Mouse (Mus musculus) limb, embryonic 15.5 days (tissue): ENCODE data around the gene Pm20d1. TPM values are rescaled to one million over a fixed set of nuclear protein-coding genes. Genes with fewer than 3 reads are reported as not detected.
A peak's percentile ranks its signal among the peaks of the same experiment; 100 is the strongest.

Experiments
- ATAC-seq: fragments of 200-750 bp; cut with Nextera tagmentation; 2 replicates; pipeline ENCODE4 v1.8.0; 2017; ENCODE audit warnings: low read depth, moderate TSS enrichment; ENCODE audit not compliant: insufficient number of reproducible peaks, low FRiP score, low TSS enrichment
- H3K27ac ChIP-seq: fragments of 300-500 bp; sonication (generic); 2 replicates; pipeline ENCODE4 v1.5.1; 2015; ENCODE audit warnings: moderate library complexity, mild to moderate bottlenecking, inconsistent platforms
- H3K27me3 ChIP-seq: fragments of 300-500 bp; sonication (generic); 2 replicates; pipeline ENCODE4 v1.6.1; 2015; ENCODE audit warnings: inconsistent platforms
- H3K36me3 ChIP-seq: fragments of 300-500 bp; sonication (generic); 2 replicates; pipeline ENCODE4 v1.6.1; 2015; ENCODE audit warnings: inconsistent platforms
- H3K4me1 ChIP-seq: fragments of 300-500 bp; sonication (generic); 2 replicates; pipeline ENCODE4 v1.6.1; 2015; ENCODE audit warnings: inconsistent platforms
- H3K4me2 ChIP-seq: fragments of 300-500 bp; sonication (generic); 2 replicates; pipeline ENCODE4 v1.6.1; 2015; ENCODE audit warnings: mild to moderate bottlenecking, inconsistent platforms
- H3K4me3 ChIP-seq: fragments of 300-500 bp; sonication (generic); 2 replicates; pipeline ENCODE4 v1.5.1; 2015; ENCODE audit warnings: mild to moderate bottlenecking, inconsistent platforms
- H3K9ac ChIP-seq: fragments of 300-500 bp; sonication (generic); 2 replicates; pipeline ENCODE4 v1.6.1; 2015; ENCODE audit warnings: inconsistent platforms
- H3K9me3 ChIP-seq: fragments of 300-500 bp; sonication (generic); 2 replicates; pipeline ENCODE4 v1.6.1; 2016; ENCODE audit warnings: inconsistent platforms
- WGBS: fragments of 180-500 bp; shearing (Covaris S2); methylation state at CpG from one replicate; pipeline ENCODE4 v1.1.7; 2015; 5-methylcytosine and 5-hydroxymethylcytosine counted together
- polyA plus RNA-seq: library from polyadenylated mRNA; unstranded; fragments of >200 nt; fragmentation: Nextera tagmentation; extraction: Ambion mirVana; gene quantifications from 2 replicates; pipeline ENCODE4 v1.2.1, GENCODE M21; 2015

Pm20d1 gene
- polyA plus RNA-seq, 1 experiment from 2014 or later: 0.29 TPM

DNA sequence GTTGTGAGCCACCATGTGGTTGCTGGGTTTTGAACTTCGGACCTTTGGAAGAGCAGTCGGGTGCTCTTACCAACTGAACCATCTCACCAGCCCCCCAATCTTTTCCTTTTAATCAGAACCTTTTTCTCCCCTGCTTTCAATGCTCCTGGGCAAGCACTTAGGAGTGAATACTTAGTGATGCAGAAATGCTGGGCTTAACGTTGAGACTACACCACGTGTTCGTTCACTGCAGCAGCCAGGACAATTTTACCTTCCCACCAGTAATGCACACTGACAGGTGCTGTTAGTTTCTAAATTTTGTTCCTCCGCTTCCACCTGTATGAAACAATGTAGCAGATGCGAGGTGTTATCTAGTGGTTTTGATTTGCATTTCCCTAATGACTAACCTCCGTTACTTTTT lies 25.1 kb downstream of the Pm20d1 start:
- Histone ChIP-seq H3K36me3 (no peaks in the 10 kb centered on the region), H3K9ac (no peak overlapping the region), H3K9me3 (no peaks in the 10 kb centered on the region), H3K27ac (no peak overlapping the region), H3K27me3 (no peaks in the 10 kb centered on the region), H3K4me1 (peaks cover 6% of the 10 kb centered on the region), H3K4me2 (no peak overlapping the region), H3K4me3 (no peak overlapping the region)
- WGBS: 75% methylated on average over 8 of the region's 8 CpGs
- ATAC-seq: no peak

GRCm38 (mm10) chr1:131822856-131823492 lies 25.8 kb downstream of the Pm20d1 start:
- no peak for ATAC-seq
- Histone ChIP-seq H3K9me3 (no peaks in the 10 kb centered on the region), H3K4me2 (no peak overlapping the region), H3K36me3 (no peaks in the 10 kb centered on the region), H3K4me3 (no peak overlapping the region), H3K4me1 (peaks cover 8% of the 10 kb centered on the region), H3K27ac (no peak overlapping the region), H3K27me3 (no peaks in the 10 kb centered on the region), H3K9ac (no peak overlapping the region)
- WGBS: 85% methylated on average over 1 of the region's 1 CpGs

DNA sequence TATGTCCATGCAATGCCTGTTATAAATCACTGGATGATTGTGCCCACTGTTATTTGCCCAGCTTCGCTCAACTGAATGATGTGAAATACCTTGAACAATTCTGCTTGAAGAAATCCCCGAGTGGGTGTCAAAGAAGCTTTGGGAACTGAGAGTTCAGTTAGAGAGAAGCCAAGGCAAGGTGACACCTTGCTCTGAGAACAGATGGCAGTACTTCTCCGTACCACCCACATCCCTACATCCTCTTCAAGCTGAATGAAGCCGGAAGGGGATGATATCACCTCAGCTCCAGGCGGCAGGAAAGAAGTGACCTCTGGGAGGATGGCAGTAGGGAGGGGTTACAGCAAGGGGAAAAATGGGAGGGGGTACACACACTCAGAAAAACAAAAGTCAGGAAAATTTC lies 26.4 kb downstream of the Pm20d1 start:
- Histone ChIP-seq H3K27ac (no peak overlapping the region), H3K9ac (no peak overlapping the region), H3K4me3 (no peak overlapping the region), H3K9me3 (no peaks in the 10 kb centered on the region), H3K36me3 (no peaks in the 10 kb centered on the region), H3K4me2 (no peak overlapping the region), H3K4me1 (peaks cover 8% of the 10 kb centered on the region), H3K27me3 (no peaks in the 10 kb centered on the region)
- no peak for ATAC-seq
- WGBS: 49% methylated on average over 5 of the region's 5 CpGs

DNA sequence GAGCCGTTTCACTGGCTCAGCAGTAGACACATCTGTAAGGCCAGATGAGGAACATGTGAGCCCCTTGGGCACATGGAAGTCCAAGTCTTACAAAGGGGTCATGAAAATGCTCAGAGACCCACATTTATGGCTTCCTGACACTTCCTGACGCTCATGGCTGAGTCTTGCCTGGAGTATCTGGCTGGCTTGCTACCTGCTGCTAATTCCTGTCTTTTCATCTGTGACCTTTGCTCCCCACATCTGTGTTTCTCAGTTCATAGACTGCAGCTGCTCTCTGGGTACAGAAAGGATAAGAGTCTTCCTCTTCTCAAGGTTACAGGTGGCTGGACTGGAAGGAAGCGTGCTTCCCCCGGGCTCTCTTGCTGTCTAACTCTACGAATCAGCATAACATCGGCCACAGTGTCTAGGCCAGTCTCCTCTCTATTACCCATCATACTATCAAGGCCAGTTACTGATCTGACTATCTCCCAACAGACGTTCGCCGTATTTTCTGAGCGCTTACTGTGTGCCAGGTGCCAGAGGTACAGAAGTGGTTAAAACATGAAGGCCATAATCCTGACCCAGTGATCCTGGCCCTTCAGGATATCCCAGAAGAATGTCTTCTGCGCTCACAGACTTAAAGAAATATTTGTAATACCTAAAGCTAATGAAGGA lies 27.5 kb downstream of the Pm20d1 start:
- no peaks in the 10 kb centered on the region for H3K36me3 ChIP-seq
- H3K4me2 ChIP-seq: no peak overlapping the region
- H3K4me1 ChIP-seq: peaks cover 16% of the 10 kb centered on the region
- H3K9ac ChIP-seq: no peak overlapping the region
- ATAC-seq: no peak
- no peak overlapping the region for H3K27ac ChIP-seq
- H3K9me3 ChIP-seq: no peaks in the 10 kb centered on the region
- no peaks in the 10 kb centered on the region for H3K27me3 ChIP-seq
- H3K4me3 ChIP-seq: no peak overlapping the region
- 76% methylated on average over 11 of the region's 11 CpGs for WGBS

DNA sequence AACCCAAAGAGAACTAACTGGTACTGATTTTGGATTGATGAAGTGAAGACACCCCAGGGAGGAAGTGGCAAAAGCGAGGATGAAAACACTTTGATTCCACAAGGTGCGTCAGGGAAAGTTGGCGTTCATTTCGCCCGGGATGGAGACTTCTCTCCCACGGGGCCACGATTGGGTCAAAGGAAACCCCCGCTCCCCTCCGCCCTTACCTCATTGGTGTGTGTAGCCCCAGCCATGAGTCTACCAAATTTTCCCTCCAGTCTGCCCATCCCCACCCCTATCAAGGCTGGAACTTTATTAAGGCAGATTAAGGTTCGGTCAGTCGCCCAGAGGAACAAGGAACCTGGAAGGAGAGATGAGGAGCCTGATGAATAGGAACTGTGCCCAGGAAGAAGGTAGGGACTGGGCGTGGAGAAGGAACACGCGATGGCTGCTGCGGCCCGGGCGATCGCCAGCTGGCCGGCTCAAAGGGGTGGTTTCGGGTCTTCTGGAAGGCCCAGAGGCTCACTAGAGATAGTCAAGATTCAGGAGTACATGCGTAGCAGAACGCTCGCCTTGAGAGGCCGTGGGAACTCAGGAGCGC lies 30.1 kb downstream of the Pm20d1 start, which contains the start of gene Slc41a1:
TSS of gene Slc41a1 (plus strand) at position 287 of the 580 bp plus-strand sequence.
- Histone ChIP-seq H3K4me2 (peak within 1 kb of the TSS; percentile 71), H3K9ac (peak within 1 kb of the TSS; percentile 74), H3K9me3 (no peaks in the 10 kb centered on the region), H3K4me3 (peak within 1 kb of the TSS; percentile 81), H3K27me3 (no peaks in the 10 kb centered on the region), H3K4me1 (peaks cover 38% of the 10 kb centered on the region), H3K36me3 (peaks cover 19% of the 10 kb centered on the region), H3K27ac (peak within 1 kb of the TSS; percentile 93)
- 2% methylated on average over 25 of the region's 25 CpGs for WGBS
- peak; percentile 57 for ATAC-seq

GRCm38 (mm10) chr1:131827787-131828258 lies 30.6 kb downstream of the Pm20d1 start:
- peak; percentile 93 for ATAC-seq
- Histone ChIP-seq H3K9ac (peak overlapping the region; percentile 74), H3K9me3 (no peaks in the 10 kb centered on the region), H3K4me2 (peak overlapping the region; percentile 71), H3K27me3 (no peaks in the 10 kb centered on the region), H3K27ac (peak overlapping the region; percentile 93), H3K4me1 (peaks cover 38% of the 10 kb centered on the region), H3K4me3 (peak overlapping the region; percentile 81), H3K36me3 (peaks cover 19% of the 10 kb centered on the region)
- WGBS: 0% methylated on average over 35 of the region's 36 CpGs

DNA sequence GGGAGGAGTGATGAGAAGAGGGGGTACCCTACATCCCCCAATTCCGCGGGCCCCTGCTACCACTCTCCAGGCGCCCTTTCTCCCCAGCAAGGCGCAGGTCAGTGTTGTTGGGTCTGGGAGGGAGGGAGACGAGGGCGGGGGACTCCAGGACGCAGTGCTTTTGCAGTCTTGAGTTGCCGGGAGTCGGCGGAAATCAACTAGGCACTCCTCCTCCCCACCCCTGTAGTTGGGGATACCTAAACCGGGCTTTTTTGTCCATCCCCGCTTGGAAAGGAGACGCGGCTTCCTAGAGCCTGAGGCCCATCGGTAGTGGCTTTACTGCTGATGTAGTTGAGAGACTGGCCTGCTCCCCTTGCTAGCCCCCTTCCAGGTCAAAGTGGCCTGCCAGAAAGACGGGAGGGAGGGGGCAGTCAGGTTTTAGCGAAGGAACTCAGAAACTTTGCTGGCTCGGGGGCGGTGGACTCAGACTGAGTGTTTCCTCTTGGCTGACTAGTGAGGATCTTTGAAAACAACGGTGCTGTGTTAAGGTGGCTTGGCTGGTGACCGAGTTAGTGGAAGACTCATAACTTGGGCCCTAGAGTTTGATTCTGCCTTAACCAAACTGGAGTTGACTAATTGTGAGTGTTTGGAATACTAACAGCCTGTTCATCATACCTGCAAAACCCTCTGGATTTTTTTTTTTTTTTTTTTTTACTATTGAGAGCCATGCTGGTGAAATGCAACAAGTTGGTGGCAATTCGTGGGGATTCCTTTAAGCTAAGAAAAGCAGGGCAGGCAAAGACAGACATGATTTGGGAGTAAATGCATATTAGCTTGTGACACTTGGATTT lies 31.3 kb downstream of the Pm20d1 start:
- peaks cover 41% of the 10 kb centered on the region for H3K4me1 ChIP-seq
- H3K27me3 ChIP-seq: no peaks in the 10 kb centered on the region
- H3K27ac ChIP-seq: peak overlapping the region; percentile 93
- H3K9ac ChIP-seq: peak overlapping the region; percentile 72
- peak; percentile 36; the same call in 1 of the 2 replicates for ATAC-seq
- under 1% methylated on average over 21 of the region's 22 CpGs for WGBS
- H3K4me3 ChIP-seq: peak overlapping the region; percentile 81
- H3K36me3 ChIP-seq: peaks cover 23% of the 10 kb centered on the region
- peak overlapping the region; percentile 71 for H3K4me2 ChIP-seq
- no peaks in the 10 kb centered on the region for H3K9me3 ChIP-seq

DNA sequence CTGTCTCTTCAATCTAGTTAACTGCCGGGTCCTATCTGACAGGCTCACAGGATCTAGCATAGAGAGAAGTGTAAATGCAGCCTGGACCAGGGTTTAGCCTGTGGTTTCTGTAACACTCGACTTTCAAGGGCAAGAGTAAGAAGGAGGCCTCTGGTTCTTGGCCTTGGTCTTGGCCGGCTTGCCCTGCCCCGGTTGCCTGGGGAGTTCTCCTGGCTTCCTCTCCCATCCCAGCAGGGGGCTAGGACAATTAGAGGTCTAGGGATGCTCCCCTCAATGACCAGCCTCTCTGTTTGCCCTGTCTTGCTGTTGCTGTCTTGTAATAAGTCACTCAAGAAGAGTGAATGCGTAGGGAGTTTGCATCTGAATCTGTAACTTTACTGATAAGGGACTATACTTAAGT lies 32.1 kb downstream of the Pm20d1 start:
- Histone ChIP-seq H3K4me1 (peaks cover 42% of the 10 kb centered on the region), H3K4me3 (peak overlapping the region; percentile 81), H3K27me3 (no peaks in the 10 kb centered on the region), H3K9ac (0 out of 2 replicates have a peak overlapping the region, but pooled peaks have one; percentile 5), H3K27ac (no peak overlapping the region), H3K36me3 (peaks cover 29% of the 10 kb centered on the region), H3K4me2 (peak overlapping the region; percentile 71), H3K9me3 (no peaks in the 10 kb centered on the region)
- 38% methylated on average over 5 of the region's 5 CpGs for WGBS
- ATAC-seq: no peak

DNA sequence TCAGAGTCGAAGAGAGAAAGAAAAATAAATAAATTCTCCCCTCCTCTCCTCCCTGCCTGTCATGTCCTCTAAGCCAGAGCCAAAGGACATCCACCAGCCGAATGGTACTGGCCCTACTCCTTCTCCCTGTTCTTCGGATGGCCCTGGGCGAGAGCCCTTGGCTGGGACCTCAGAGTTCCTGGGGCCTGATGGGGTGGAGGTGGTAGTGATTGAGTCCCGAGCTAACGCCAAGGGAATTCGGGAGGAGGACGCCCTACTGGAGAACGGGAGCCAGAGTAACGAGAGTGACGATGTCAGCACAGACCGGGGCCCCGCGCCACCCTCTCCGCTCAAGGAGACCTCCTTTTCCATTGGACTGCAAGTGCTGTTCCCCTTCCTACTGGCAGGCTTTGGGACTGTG lies 33.4 kb downstream of the Pm20d1 start:
- Histone ChIP-seq H3K4me2 (no peak overlapping the region), H3K9me3 (no peaks in the 10 kb centered on the region), H3K27me3 (no peaks in the 10 kb centered on the region), H3K27ac (no peak overlapping the region), H3K4me1 (peaks cover 42% of the 10 kb centered on the region), H3K9ac (no peak overlapping the region), H3K36me3 (peaks cover 34% of the 10 kb centered on the region), H3K4me3 (no peak overlapping the region)
- WGBS: 87% methylated on average over 15 of the region's 15 CpGs
- no peak for ATAC-seq

DNA sequence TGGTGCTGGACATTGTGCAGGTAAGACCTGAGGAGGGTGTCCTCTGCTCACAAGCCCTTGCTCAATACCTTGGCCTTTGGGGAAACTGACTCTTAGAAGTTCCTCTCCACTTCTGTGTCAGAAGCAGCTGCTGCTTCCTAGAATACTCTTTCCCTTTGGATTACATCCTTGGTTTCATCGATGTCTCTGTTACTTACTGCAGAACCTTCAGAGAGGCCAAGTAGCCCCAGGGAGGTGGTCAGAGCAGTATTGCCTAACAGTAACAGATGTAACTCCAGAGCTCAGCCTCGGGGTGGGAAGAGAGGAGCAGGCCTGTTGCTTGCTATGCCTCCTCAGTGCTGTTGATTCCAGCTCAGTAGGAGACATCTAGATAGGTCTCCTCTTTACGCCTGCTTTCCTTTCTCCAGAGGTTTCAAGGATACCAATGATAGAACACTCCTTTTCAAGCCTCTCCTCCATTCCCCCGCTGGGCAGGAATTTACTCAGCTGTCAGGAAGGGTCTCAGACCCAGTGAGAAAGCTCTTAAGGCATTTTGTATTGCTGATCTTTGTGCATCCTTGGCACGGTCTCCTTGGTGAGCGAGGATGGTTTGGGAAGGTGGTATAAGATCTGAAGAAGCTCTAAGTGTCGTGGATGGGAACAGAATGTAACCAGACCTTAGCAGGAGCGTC lies 33.9 kb downstream of the Pm20d1 start:
- Histone ChIP-seq H3K4me2 (no peak overlapping the region), H3K9ac (no peak overlapping the region)

DNA sequence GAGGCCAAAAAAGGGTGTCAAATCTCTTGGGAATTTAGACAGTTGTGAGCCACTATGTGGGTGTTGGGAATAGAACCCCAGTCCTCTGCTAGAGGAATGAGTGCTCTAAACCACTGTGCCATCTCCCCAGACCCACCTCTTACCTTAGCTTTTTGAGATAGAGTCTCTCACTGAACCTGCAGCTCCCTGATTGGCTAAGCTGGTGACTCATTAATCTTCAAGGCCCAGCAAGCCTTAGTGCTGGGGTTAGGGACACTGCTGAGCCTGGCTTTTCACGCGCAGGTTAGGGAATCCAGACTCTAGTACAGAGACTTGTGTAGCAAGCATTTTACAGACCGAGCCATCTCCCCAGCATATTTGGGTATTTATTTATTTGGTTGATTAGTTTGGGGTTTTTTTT lies 39.9 kb downstream of the Pm20d1 start:
- H3K9me3 ChIP-seq: no peaks in the 10 kb centered on the region
- no peak overlapping the region for H3K27ac ChIP-seq
- peaks cover 55% of the 10 kb centered on the region for H3K36me3 ChIP-seq
- H3K4me2 ChIP-seq: no peak overlapping the region
- H3K4me1 ChIP-seq: 0 out of 2 replicates have a peak, but pooled peaks cover 4% of the 10 kb centered on the region
- no peaks in the 10 kb centered on the region for H3K27me3 ChIP-seq
- H3K9ac ChIP-seq: no peak overlapping the region
- no peak for ATAC-seq
- 81% methylated on average over 3 of the region's 3 CpGs for WGBS
- no peak overlapping the region for H3K4me3 ChIP-seq

More for the DNA sequence above, 33.9 kb downstream of the Pm20d1 start:
- H3K27me3 ChIP-seq: no peaks in the 10 kb centered on the region
- H3K27ac ChIP-seq: no peak overlapping the region
- peaks cover 42% of the 10 kb centered on the region for H3K4me1 ChIP-seq
- 82% methylated on average over 8 of the region's 8 CpGs for WGBS
- H3K9me3 ChIP-seq: no peaks in the 10 kb centered on the region
- peaks cover 40% of the 10 kb centered on the region for H3K36me3 ChIP-seq
- no peak for ATAC-seq
- H3K4me3 ChIP-seq: no peak overlapping the region
